Mouse (Mus musculus) hindbrain, embryonic 16.5 days (tissue): ENCODE measurements at regions not wholly inside any gene's neighbourhood (a gene's known extent, or its start where the extent isn't known, plus 50 kb on each side); places are given as distances from the start of the nearest gene placed in this dataset.

Experiments
- ATAC-seq: fragments of 200-750 bp; cut with Nextera tagmentation; 2 replicates; pipeline ENCODE4 v1.8.0; 2017; ENCODE audit warnings: moderate TSS enrichment, moderate library complexity
- H3K27ac ChIP-seq: fragments of 300-500 bp; sonication (generic); 2 replicates; pipeline ENCODE4 v1.5.1; 2014; ENCODE audit warnings: low read depth, mild to moderate bottlenecking, control low read depth, low read length, moderate library complexity
- H3K27me3 ChIP-seq: fragments of 300-500 bp; sonication (generic); replicated peaks from 2 replicates; pipeline ENCODE4 v1.6.1; 2014; ENCODE audit warnings: low read length; ENCODE audit not compliant: control insufficient read depth, insufficient read depth
- H3K36me3 ChIP-seq: fragments of 300-500 bp; sonication (generic); 2 replicates; pipeline ENCODE4 v1.6.1; 2014; ENCODE audit warnings: mild to moderate bottlenecking, low read length, moderate library complexity, mixed read lengths; ENCODE audit not compliant: control insufficient read depth, insufficient read depth
- H3K4me1 ChIP-seq: fragments of 300-500 bp; sonication (generic); 2 replicates; pipeline ENCODE4 v1.6.1; 2014; ENCODE audit warnings: low read depth, low read length; ENCODE audit not compliant: control insufficient read depth, insufficient read depth
- H3K4me2 ChIP-seq: fragments of 300-500 bp; sonication (generic); 2 replicates; pipeline ENCODE4 v1.6.1; 2014; ENCODE audit warnings: mild to moderate bottlenecking, low read length, control low read depth, moderate library complexity
- H3K4me3 ChIP-seq: fragments of 300-500 bp; sonication (generic); 2 replicates; pipeline ENCODE4 v1.5.1; 2014; ENCODE audit warnings: mild to moderate bottlenecking, low read length, control low read depth, moderate library complexity
- H3K9ac ChIP-seq: fragments of 300-500 bp; sonication (generic); 2 replicates; pipeline ENCODE4 v1.6.1; 2014; ENCODE audit warnings: low read depth, mild to moderate bottlenecking, control low read depth, low read length, moderate library complexity
- H3K9me3 ChIP-seq: fragments of 300-500 bp; sonication (generic); 2 replicates; pipeline ENCODE4 v1.6.1; 2014; ENCODE audit warnings: mild to moderate bottlenecking, low read length, moderate library complexity; ENCODE audit not compliant: control insufficient read depth
- WGBS: fragments of 180-500 bp; shearing (Covaris S2); extraction: QIAGEN DNeasy Blood & Tissue Kit; methylation state at CpG from one replicate; pipeline ENCODE4 v1.1.7; 2014; 5-methylcytosine and 5-hydroxymethylcytosine counted together

DNA sequence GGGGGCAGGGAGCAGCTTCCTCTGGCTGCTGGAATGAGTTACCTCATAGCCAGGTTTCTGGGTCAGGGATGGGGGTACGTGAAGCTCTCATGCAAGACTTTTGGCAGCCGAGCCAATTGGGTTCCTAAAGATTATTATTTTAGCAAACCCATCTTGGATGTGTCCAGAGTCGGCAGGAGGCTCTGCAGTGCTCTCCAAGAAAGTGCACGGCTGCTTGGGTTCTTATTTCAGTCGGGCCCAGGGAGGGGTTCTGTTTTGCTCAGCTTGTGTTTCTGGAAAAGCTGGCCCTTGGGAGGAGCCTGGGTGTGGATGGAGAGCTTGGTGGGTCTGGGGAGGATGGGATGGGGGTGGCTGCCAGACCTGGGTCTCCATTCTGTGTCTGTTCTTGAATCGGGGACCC, 70.8 kb downstream of the Gm26897 start:
- Histone ChIP-seq H3K4me1 (peaks cover 6% of the 10 kb centered on the region), H3K4me2 (no peak overlapping the region), H3K4me3 (no peak overlapping the region), H3K9me3 (no peaks in the 10 kb centered on the region), H3K36me3 (no peaks in the 10 kb centered on the region), H3K27me3 (no peaks in the 10 kb centered on the region), H3K9ac (no peak overlapping the region), H3K27ac (no peak overlapping the region)
- no peak for ATAC-seq
- WGBS = 74% methylated on average over 6 of the region's 6 CpGs

DNA sequence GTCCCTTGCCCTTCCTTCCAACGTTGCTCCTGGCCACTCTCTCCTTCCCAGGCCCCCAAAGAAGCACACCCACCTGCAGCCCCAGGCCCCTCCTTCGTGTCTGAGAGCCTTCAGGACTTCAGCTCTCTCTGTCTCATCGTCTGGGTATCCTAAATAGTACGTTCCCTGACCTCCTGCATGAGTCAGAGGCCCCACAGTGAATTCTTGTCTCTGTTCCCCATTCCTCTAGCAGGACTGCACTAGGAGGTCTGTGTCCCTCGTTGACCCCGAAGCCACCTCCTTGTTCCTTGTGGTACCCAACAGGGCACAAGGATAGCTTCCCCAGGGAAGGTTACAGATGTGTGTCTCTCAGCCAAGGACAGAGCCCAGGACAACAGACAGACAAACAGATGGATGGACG, 71.4 kb downstream of the Gm26897 start:
- H3K9ac ChIP-seq = no peak overlapping the region
- H3K9me3 ChIP-seq = no peaks in the 10 kb centered on the region
- H3K4me2 ChIP-seq = no peak overlapping the region
- WGBS = 64% methylated on average over 7 of the region's 7 CpGs
- no peaks in the 10 kb centered on the region for H3K27me3 ChIP-seq
- no peak for ATAC-seq
- no peak overlapping the region for H3K4me3 ChIP-seq
- H3K27ac ChIP-seq = no peak overlapping the region
- peaks cover 1% of the 10 kb centered on the region; the same call in 1 of the 2 replicates for H3K4me1 ChIP-seq
- no peaks in the 10 kb centered on the region for H3K36me3 ChIP-seq

DNA sequence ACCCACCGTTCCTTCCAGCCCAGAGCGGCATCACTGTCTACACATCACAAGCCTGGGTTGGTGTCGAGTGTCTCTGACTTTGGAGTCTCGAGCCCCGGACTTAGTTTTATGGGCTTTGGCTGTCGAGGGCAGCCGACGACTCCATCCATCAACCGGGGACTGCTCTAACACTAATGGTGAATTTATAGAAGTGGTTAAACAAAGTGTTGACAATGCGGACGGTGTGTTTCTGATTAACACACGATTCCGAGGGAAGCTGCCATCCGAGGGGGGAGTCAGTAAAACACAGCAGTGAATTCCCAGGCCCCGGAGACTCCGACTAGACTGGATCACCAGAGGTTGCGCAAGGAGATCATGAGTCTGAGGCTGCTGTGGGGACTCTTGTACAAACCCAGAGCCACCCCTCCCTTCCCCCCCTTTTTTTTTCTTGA, 72.1 kb downstream of the Gm26897 start:
- Histone ChIP-seq H3K4me3 (no peak overlapping the region), H3K27me3 (no peaks in the 10 kb centered on the region), H3K27ac (no peak overlapping the region), H3K9me3 (no peaks in the 10 kb centered on the region), H3K4me2 (no peak overlapping the region), H3K9ac (no peak overlapping the region), H3K36me3 (no peaks in the 10 kb centered on the region), H3K4me1 (no peaks in the 10 kb centered on the region)
- WGBS = 46% methylated on average over 17 of the region's 17 CpGs
- ATAC-seq = no peak

DNA sequence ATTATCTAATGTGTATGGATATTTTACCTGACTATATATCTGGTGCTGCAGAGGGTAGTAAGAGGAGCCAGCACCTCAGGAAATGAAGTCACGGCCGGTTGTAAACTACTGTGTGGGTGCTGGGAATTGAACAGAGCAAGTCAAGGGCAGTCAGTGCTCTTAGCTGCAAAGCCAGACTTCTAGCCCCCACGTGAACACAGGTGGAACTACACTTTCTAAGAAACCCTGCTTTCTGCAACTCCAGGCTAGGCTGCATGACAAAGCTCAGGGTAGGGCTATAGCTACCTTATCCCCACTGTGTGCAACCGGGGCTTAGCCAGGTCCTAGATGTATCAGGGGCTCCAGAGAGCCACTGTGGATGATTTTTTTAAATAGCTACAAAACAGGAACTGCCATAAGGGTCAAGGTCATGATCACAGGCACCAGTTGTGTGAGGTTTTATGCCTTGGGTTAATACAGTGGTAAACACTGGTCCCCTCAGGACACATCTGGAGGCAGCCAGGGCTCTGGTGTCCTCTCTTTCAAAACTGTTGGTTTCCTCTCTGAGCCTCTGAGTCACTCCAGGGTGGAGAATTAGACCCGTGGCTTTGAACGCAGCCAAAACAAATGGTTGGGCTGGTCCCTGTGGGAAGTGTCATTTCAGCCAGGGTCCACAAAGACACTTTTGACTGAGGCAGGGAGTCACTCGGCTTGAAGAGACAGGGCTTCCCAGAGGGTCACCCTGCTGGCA, 76.5 kb downstream of the Gm26897 start:
- ATAC-seq = no peak
- H3K27ac ChIP-seq = no peak overlapping the region
- WGBS = 40% methylated on average over 7 of the region's 7 CpGs

DNA sequence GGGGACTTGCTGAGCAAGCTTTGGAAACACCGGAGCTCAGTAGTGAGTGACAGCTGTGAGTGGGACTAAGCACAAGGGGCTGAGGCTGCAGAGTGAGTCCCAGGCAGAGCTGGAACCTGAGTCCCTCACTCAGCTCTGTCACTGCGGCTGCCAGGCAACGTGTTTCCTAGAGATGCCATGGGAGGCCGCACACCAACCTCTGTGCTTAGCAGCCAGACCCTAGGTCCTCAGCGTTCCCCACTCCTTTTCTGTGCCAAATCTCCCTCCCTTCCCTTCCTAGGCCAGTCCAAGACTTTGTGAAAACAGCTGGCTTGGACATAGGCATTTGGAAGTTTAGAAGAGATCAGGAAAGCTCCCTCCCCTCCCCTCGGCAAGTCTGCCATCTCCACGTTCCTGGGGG, 78.9 kb downstream of the Gm26897 start:
- Histone ChIP-seq H3K4me3 (no peak overlapping the region), H3K4me2 (no peak overlapping the region), H3K27me3 (no peaks in the 10 kb centered on the region), H3K9me3 (no peaks in the 10 kb centered on the region), H3K4me1 (peaks cover 7% of the 10 kb centered on the region), H3K9ac (no peak overlapping the region), H3K36me3 (no peaks in the 10 kb centered on the region), H3K27ac (no peak overlapping the region)
- ATAC-seq = peak; percentile 79; the same call in 1 of the 2 replicates
- 35% methylated on average over 7 of the region's 7 CpGs for WGBS

More for the DNA sequence above, 76.5 kb downstream of the Gm26897 start:
- Histone ChIP-seq H3K27me3 (no peaks in the 10 kb centered on the region), H3K9ac (no peak overlapping the region), H3K9me3 (no peaks in the 10 kb centered on the region), H3K36me3 (no peaks in the 10 kb centered on the region), H3K4me1 (peaks cover 7% of the 10 kb centered on the region), H3K4me3 (no peak overlapping the region), H3K4me2 (no peak overlapping the region)

DNA sequence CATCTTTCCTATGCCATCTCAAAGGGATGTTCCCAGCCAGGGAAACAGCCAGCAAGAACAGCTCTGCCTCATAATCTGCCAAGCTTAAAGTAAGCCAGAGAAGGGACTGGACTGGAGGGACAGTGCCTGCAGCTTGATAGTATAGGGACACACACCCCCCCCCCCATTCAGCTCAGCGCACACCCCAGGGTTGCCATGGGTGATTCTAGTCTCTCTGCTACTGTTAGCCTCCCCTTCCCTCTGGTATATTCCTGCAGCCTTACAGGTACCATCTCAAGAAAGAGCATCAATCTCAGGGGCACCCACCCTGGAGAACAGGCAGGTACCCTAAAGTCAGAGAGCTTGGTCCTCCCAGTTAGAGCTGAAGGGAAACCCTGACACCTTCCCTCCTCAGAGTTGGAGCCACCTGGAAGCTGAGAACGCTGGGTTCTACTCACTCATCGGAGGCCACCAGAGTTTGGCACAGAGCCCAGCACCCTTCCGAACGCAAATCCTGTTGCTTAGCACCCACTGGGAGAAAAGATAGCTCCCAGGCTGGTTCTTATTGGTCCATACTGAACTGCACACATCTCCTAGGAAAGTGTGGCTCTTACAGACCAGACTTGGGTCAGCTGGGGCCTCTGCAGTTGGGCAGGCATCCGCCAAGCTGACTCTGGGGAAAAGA, 79.5 kb downstream of the Gm26897 start:
- no peak overlapping the region for H3K4me3 ChIP-seq
- no peak overlapping the region for H3K27ac ChIP-seq
- H3K9me3 ChIP-seq = no peaks in the 10 kb centered on the region
- no peak overlapping the region for H3K4me2 ChIP-seq
- H3K27me3 ChIP-seq = no peaks in the 10 kb centered on the region
- no peak overlapping the region for H3K9ac ChIP-seq
- WGBS = 53% methylated on average over 6 of the region's 6 CpGs
- no peaks in the 10 kb centered on the region for H3K36me3 ChIP-seq
- peak; percentile 21; the same call in 1 of the 2 replicates for ATAC-seq
- H3K4me1 ChIP-seq = peaks cover 7% of the 10 kb centered on the region

DNA sequence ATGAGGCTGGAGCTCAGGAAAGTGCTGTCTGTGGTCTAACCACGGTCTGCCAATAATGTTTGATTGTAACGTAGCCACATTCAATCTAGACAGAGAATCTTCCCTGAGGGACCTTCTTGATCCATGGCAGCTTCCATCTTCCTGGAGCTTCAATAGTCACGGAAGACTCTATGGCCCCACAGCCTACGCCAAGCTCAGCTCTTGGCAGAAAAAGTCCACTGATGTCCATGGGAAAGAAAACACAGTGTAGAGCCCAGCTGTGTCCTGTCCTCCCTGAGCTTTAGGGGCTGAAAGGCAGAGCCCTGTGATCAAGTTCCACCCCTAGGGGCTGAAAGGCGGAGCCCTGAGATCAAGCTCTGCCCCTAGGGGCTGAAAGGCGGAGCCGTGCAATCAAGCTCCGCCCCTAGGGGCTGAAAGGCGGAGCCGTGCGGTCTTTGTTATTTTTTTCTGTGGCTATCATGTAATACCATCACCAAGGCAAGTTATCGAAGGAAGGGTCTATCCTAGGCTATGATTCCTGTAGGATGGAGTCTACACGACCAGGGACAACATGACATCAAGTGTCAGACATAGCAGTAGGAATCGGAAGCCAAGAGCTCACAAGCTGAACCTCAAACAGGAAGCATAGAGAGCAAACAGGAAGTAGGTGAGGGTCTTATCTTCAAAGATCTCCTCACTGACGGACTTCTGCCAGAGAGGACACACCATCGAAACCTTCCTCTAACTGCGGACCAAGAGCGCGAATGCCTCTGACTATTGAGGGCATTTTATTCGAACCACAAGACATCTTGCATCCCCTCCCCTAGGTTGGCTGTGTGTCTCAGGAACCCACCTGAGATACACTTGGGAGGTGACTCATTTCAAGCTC, 81.4 kb downstream of the Gm26897 start:
- Histone ChIP-seq H3K4me1 (peaks cover 7% of the 10 kb centered on the region), H3K4me2 (no peak overlapping the region), H3K27ac (no peak overlapping the region), H3K9ac (no peak overlapping the region), H3K36me3 (no peaks in the 10 kb centered on the region), H3K4me3 (no peak overlapping the region), H3K9me3 (no peaks in the 10 kb centered on the region), H3K27me3 (no peaks in the 10 kb centered on the region; the same call in 1 of the 2 replicates)
- 91% methylated on average over 20 of the region's 20 CpGs for WGBS
- no peak for ATAC-seq

DNA sequence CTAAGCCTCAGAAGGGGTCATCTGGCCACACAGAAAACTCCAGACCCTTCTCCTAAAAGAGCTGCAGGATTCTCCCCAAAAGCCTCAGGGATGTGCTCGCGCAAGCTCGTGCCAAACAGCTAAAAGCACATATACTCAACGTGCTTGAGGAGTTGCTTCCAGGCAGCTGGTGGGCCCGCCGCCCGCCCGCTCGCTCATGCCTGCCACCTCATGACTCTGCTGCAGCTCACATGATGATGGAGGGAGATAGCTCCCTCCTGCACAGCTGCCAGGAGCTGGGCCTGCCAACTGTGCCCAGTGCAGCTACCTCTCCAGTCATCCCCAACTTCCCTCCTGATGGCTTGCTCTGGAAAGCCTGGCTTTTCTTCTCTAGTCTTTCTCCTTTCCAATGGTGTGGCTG, 87.2 kb downstream of the Gm26897 start:
- 89% methylated on average over 9 of the region's 9 CpGs for WGBS
- no peak for ATAC-seq

DNA sequence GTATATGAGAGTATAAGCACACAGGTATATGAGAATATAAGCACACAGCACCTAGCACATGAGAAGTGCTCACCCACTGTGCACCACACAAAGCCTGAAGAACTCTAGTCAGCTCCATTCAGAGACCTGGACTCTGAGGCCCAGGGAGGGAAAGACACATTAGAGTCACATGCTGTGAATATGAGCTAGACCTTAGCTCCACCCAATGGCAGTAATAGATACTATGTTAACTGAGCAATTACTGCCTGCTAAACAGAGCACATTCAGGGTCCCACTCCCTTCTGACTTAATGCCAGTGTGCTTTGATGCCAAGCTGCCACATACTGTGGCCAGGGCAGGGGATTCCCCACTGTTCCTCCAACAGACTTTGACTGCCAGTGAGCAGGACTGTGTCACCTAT, 89.2 kb downstream of the Gm26897 start:
- Histone ChIP-seq H3K9me3 (no peaks in the 10 kb centered on the region), H3K27me3 (peaks cover 2% of the 10 kb centered on the region; the same call in 1 of the 2 replicates), H3K9ac (no peak overlapping the region), H3K4me1 (no peaks in the 10 kb centered on the region; the same call in 1 of the 2 replicates), H3K4me2 (no peak overlapping the region), H3K4me3 (no peak overlapping the region), H3K27ac (no peak overlapping the region), H3K36me3 (no peaks in the 10 kb centered on the region)
- no peak for ATAC-seq

More for the DNA sequence above, 87.2 kb downstream of the Gm26897 start:
- no peaks in the 10 kb centered on the region for H3K9me3 ChIP-seq
- H3K36me3 ChIP-seq = no peaks in the 10 kb centered on the region
- H3K27ac ChIP-seq = no peak overlapping the region
- no peak overlapping the region for H3K4me2 ChIP-seq
- peaks cover 2% of the 10 kb centered on the region; the same call in 1 of the 2 replicates for H3K27me3 ChIP-seq
- no peak overlapping the region for H3K9ac ChIP-seq
- H3K4me3 ChIP-seq = no peak overlapping the region
- no peaks in the 10 kb centered on the region; the same call in 1 of the 2 replicates for H3K4me1 ChIP-seq
